Mouse (Mus musculus) embryonic stem cell, embryonic (primary cell): Measurements from ENCODE around the gene Ccdc169.

Experiments
- CTCF ChIA-PET, 4 experiments: fragments of 300-600 bp in 2 of 4; fragments of 350-600 bp in 2 of 4; sonication (Branson Sonifier 250); formaldehyde crosslinking; loops; one replicate each; lab custom pipeline; 2022; ENCODE audit warnings: inconsistent platforms in 2 of 4; lab: Charles Lee
- POLR2A ChIA-PET, 4 experiments: fragments of 300-600 bp in 2 of 4; fragments of 350-600 bp in 2 of 4; sonication (Branson Sonifier 250); formaldehyde crosslinking; loops; one replicate each; lab custom pipeline; 2022; ENCODE audit warnings: antibody characterized with exemption in 4 of 4, inconsistent platforms in 1 of 4; lab: Charles Lee

Gene Ccdc169

GRCm38 (mm10) chr3:55112710-55113415 is 24.3 kb upstream of the Ccdc169 start:
- POLR2A ChIA-PET: interaction anchor here in 2 of 4 experiments (0.7 to 1.9 kb wide), 6 partner anchors 9 to 420 kb away, joined by 3 to 5 read pairs (median 3); partner anchors contain the start of gene Supt20 (in 1 of the 2)
- CTCF ChIA-PET: interaction anchor here in 1 of 4 experiments (0.8 to 2.1 kb wide), 6 partner anchors 10 to 301 kb away, joined by 3 to 8 read pairs (median 4); no protein-coding TSS in a partner anchor

GRCm38 (mm10) chr3:55114313-55115065 is 22.6 kb upstream of the Ccdc169 start:
- CTCF ChIA-PET: no interaction called here
- POLR2A ChIA-PET: no interaction called here

GRCm38 (mm10) chr3:55115071-55115470 is 22.1 kb upstream of the Ccdc169 start:
- POLR2A ChIA-PET: interaction anchor here in 2 of 4 experiments (0.7 to 1.1 kb wide), 3 partner anchors 12 to 21 kb away, joined by 3 read pairs; no protein-coding TSS in a partner anchor
- CTCF ChIA-PET: interaction anchor here in 1 of 4 experiments (0.7 kb wide), 1 partner anchor 17 kb away, joined by 3 read pairs; no protein-coding TSS in a partner anchor

- POLR2A ChIA-PET: interaction anchor here in 1 of 4 experiments (1.0 to 1.7 kb wide), 3 partner anchors 13 to 19 kb away, joined by 3 to 4 read pairs (median 3); no protein-coding TSS in a partner anchor
Observed at GRCm38 (mm10) chr3:55115989-55116388, 21.1 kb upstream of the Ccdc169 start.

GRCm38 (mm10) chr3:55119275-55119898 is 17.8 kb upstream of the Ccdc169 start:
- ChIA-PET POLR2A (no interaction called here), CTCF (no interaction called here)

More at GRCm38 (mm10) chr3:55115989-55116388, 21.1 kb upstream of the Ccdc169 start:
- CTCF ChIA-PET: interaction anchor here in 1 of 4 experiments (0.6 to 0.7 kb wide), 2 partner anchors 12 to 16 kb away, joined by 3 to 4 read pairs; no protein-coding TSS in a partner anchor

GRCm38 (mm10) chr3:55122336-55122870 is 14.7 kb upstream of the Ccdc169 start:
- CTCF ChIA-PET: no interaction called here
- POLR2A ChIA-PET: interaction anchor here in 1 of 4 experiments (0.8 to 1.1 kb wide), 2 partner anchors 10 to 12 kb away, joined by 3 read pairs; partner anchors contain the start of gene Spg20

GRCm38 (mm10) chr3:55123064-55123463 is 14.1 kb upstream of the Ccdc169 start:
- CTCF ChIA-PET: no interaction called here

GRCm38 (mm10) chr3:55129181-55129692 is 7.9 kb upstream of the Ccdc169 start:
- ChIA-PET CTCF (interaction anchor here in 1 of 4 experiments (0.5 kb wide), 1 partner anchor 1075 kb away, joined by 3 read pairs; no protein-coding TSS in a partner anchor), POLR2A (interaction anchor here in 1 of 4 experiments (1.3 kb wide), 1 partner anchor 13 kb away, joined by 4 read pairs; no protein-coding TSS in a partner anchor)

More at GRCm38 (mm10) chr3:55123064-55123463, 14.1 kb upstream of the Ccdc169 start:
- POLR2A ChIA-PET: no interaction called here

- ChIA-PET CTCF (interaction anchor here in 2 of 4 experiments (0.6 to 1.1 kb wide), 3 partner anchors 16 to 313 kb away, joined by 3 read pairs; no protein-coding TSS in a partner anchor), POLR2A (no interaction called here)
Observed at GRCm38 (mm10) chr3:55131576-55132233, 5.4 kb upstream of the Ccdc169 start.

GRCm38 (mm10) chr3:55139837-55140236 is 2.7 kb downstream of the Ccdc169 start:
- CTCF ChIA-PET: interaction anchor here (0.7 to 2.1 kb wide), 7 partner anchors 12 to 166 kb away, joined by 3 to 9 read pairs (median 5); partner anchors contain the start of gene Spg20 (in 1 of the 4)
- POLR2A ChIA-PET: interaction anchor here in 2 of 4 experiments (0.7 to 1.1 kb wide), 3 partner anchors 9 to 224 kb away, joined by 3 to 6 read pairs (median 5); partner anchors contain the start of gene Sertm1 (in 1 of the 2)

GRCm38 (mm10) chr3:55141401-55141800 is 4.3 kb downstream of the Ccdc169 start:
- ChIA-PET CTCF (interaction anchor here in 1 of 4 experiments (1.3 kb wide), 1 partner anchor 12 kb away, joined by 3 read pairs; no protein-coding TSS in a partner anchor), POLR2A (interaction anchor here in 1 of 4 experiments (0.6 kb wide), 1 partner anchor 1097 kb away, joined by 3 read pairs; no protein-coding TSS in a partner anchor)

GRCm38 (mm10) chr3:55144916-55145315 is 7.8 kb downstream of the Ccdc169 start:
- CTCF ChIA-PET: interaction anchor here in 1 of 4 experiments (0.7 kb wide), 1 partner anchor 15 kb away, joined by 7 read pairs; no protein-coding TSS in a partner anchor
- POLR2A ChIA-PET: no interaction called here

GRCm38 (mm10) chr3:55146441-55146840 is 9.3 kb downstream of the Ccdc169 start:
- CTCF ChIA-PET: interaction anchor here in 2 of 4 experiments (0.6 kb wide), 2 partner anchors 100 to 1040 kb away, joined by 4 to 6 read pairs; no protein-coding TSS in a partner anchor
- POLR2A ChIA-PET: interaction anchor here in 1 of 4 experiments (0.7 kb wide), 1 partner anchor 156 kb away, joined by 3 read pairs; no protein-coding TSS in a partner anchor

GRCm38 (mm10) chr3:55147156-55147555 is 10.0 kb downstream of the Ccdc169 start:
- CTCF ChIA-PET: no interaction called here
- POLR2A ChIA-PET: no interaction called here

- ChIA-PET CTCF (interaction anchor here in 1 of 4 experiments (0.7 kb wide), 1 partner anchor 36 kb away, joined by 3 read pairs; the partner anchor contains the start of gene Spg20), POLR2A (interaction anchor here in 1 of 4 experiments (1.7 kb wide), 1 partner anchor 8 kb away, joined by 6 read pairs; no protein-coding TSS in a partner anchor)
Observed at GRCm38 (mm10) chr3:55148091-55148490, 11.0 kb downstream of the Ccdc169 start.

- POLR2A ChIA-PET: no interaction called here
- CTCF ChIA-PET: interaction anchor here in 3 of 4 experiments (0.6 to 2.1 kb wide), 12 partner anchors 12 to 203 kb away, joined by 3 to 9 read pairs (median 4); partner anchors contain the start of gene Sohlh2 (in 1 of the 3)
Observed at GRCm38 (mm10) chr3:55151656-55152433, 14.7 kb downstream of the Ccdc169 start.
